Mouse (Mus musculus): ENCODE results near the gene Ptger4.
A peak's percentile ranks its signal among the peaks of the same experiment; 100 is the strongest.

Gene Ptger4

DNA sequence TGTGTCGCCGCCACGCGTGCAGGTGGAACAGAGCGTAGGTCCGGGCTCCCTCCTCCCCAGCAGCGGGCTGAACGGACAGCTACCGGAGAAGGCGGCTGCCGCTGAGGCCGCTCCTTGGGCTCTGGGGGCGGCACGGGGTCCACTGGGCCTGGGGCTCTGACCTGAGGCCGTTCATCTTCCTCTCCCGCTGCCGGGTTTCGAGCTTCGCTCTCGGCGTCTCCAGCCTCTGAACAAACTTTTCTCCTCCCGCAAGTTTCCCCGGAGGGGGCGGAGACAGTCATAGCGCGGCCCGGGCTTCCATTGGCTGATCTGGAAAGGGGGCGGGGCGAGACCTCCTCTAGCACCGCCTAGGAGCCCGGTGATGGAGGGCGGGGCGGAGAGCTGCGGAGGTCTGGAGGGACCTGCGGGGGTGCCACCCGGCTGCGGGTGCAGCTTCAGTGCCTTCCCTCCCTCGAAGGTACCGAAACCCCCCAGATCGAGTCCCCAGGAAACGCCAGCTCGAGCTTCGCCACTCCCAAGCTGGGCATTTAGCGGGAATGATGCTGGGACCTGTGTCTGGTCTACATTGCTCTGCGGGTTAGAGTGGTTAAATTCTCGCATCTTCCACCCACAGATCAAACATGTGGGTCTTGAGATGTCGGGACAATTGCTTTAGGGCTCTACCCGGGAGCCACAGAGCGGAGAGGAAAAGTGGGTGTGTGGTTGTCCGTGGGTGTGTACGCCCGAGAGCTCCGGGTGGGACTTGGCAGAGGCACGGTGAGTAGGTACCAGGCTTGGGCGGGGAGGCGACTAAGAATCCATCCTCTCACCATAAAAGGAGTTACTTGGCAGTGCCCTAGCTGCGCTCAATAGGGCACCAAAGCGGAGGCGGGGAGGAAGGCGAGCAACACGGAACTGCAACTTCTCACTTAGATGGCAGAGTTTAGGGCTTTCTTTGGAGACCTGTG is at the start of gene Ptger4:
TSS of gene Ptger4 (minus strand) at position 229 of the 947 bp plus-strand sequence.
- DNase-seq (ENCODE audit: low spot score in 2 of 2) = peak; percentile 86 to 96

DNA sequence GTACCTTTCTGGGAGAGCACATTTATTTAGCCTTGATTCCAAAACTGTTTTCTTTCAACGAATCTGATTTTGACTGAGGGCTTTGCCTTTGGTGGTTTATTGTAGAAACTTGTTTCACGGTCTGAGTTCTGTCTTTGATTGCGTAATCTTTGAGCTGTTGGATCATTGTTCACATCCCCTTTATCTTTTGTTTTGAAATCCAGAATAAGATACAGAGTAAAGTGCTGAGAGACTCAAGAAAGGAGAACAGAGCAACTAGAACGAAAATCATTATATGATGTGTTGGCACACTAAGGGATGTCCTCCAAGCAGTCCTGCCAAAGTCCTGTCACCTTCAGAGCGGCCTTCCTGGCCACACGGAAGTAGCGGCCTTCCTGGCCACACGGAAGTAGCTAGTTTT is 44.4 kb upstream of the Ptger4 start:
- DNase-seq (ENCODE audit: low spot score in 2 of 2) = no peak

DNA sequence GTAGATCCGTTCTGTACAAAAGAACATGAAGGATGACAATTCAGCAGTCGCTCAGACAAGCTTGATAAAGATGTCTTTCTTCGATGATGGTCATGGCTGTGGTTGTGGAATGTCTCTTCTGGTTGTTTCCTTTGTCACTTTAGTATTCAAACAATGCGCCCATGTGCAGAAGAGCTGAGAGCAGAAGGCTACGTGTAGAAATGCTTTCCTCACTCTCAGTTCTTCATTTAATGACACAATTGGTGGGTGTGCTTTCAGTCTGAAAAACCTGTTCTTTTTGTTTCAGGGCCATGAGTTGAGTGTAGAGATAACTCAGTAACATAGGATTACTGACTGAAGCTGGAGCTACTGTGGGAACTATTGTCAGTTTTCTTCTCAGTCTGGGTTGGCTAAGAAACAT is 43.1 kb upstream of the Ptger4 start:
- DNase-seq (ENCODE audit: low spot score in 2 of 2) = no peak

GRCm38 (mm10) chr15:5281316-5281715 is 37.3 kb upstream of the Ptger4 start:
- DNase-seq (ENCODE audit: low spot score in 2 of 2) = no peak

DNA sequence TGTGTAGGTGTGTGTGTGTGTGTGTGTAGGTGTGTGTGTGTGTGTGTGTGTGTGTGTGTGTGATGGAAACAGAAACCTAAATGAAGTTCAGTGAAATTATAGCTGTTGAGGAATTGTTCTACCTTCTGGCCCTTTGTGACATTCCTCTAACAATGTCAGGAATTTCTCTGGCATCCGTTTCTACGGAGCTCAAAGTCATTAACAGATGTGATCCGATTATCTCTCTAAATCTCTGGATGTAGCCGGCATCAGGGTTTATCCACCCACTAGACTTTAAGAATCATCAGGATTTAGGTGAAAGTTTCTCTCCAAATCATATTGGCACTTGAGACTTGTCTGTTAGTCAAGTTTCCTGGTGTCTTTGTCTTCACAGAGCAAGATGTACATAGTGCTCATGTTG is 35.8 kb upstream of the Ptger4 start:
- no peak for DNase-seq (ENCODE audit: low spot score in 2 of 2)

DNA sequence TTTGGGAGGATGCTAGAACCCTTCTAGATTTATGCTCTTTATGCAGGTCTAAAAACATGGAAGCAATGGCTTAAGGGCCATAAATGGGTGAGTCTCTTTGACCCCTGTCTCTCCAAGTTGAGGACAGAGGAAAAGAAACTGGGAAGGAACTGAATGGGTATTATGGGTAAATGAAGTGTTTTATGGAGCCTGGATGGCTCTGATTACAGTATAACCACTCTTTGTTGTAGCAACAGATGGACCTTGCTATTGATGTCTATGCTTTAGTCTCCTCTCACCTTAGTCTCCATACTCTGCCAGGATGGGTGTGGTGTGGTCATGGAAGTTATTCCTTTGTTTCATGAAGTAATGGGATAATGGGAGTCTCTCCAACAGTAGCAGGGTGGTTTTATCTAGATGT is 34.5 kb upstream of the Ptger4 start:
- no peak for DNase-seq (ENCODE audit: low spot score in 2 of 2)

GRCm38 (mm10) chr15:5273981-5274380 is 30.0 kb upstream of the Ptger4 start:
- DNase-seq (ENCODE audit: low spot score in 2 of 2) = no peak

DNA sequence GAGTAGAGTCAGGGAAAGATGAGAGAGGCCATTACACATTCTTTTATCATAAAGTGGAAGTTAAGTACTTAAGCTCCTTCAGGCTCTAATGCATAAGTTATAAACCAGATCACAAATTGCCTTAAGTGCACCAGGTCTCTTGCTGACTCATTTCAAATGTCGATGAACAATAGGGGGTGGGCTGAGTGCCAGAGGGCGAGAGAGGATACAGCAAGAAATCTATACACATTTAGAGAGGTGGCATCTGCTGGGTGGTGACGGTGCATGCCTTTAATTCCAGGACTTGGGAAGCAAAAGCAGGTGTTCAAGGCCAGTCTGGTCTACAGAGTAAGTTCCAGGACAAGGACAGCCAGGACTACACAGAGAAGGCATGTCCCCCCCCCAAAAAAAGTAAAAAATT is 22.1 kb upstream of the Ptger4 start:
- no peak for DNase-seq (ENCODE audit: low spot score in 2 of 2)

DNA sequence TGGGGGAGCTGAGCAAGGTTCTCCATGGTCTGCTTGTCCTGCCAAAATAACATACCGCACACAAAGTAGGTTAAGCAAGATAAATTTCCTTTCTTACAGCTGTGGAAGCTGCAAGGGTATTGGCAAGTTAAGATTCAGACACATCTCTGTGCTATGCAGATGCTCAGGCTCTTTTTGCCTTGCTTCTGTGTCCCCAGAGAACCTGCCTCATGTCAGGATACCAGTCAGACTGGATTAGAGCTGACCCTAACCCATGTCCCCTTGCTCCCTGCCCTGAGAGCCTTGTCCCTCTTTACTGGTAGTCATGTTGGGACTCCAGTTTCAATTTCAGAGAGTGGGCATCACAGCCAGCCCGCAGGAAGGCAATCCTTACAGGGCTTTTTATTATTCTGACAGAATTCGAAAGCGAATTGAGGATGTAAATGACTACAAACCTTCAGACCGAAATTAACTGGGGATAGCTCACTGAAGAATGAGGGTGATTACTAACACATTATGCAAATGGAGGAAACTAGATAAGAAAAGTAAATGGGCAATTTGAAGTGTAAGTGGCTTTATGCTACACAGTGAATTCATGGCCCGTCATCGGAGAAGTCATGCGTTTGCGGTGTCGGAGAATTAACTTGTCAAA is 19.0 kb upstream of the Ptger4 start:
- DNase-seq (ENCODE audit: low spot score in 2 of 2) = no peak

- DNase-seq (ENCODE audit: low spot score in 2 of 2) = no peak
Measured at GRCm38 (mm10) chr15:5262095-5262667, 18.2 kb upstream of the Ptger4 start.

DNA sequence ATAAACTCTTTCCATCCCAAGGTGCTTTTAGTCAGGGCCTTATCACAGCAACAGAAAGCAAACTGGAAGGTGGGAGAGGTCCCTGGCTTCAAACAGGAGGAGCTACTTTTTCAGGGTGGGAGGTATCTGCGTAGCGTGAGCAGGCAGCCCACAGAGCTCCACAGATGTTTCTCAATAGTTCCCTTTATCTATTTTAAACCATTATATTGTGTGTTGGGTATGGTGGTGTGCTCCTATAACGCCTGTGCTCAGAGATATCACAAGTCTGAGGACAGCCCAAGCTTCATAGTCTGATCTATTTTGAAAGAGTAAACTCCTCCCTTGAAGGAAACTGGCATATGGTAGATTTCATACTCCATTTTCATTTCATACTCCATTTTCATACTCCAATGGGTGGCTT is 17.0 kb upstream of the Ptger4 start:
- no peak for DNase-seq (ENCODE audit: low spot score in 2 of 2)

DNA sequence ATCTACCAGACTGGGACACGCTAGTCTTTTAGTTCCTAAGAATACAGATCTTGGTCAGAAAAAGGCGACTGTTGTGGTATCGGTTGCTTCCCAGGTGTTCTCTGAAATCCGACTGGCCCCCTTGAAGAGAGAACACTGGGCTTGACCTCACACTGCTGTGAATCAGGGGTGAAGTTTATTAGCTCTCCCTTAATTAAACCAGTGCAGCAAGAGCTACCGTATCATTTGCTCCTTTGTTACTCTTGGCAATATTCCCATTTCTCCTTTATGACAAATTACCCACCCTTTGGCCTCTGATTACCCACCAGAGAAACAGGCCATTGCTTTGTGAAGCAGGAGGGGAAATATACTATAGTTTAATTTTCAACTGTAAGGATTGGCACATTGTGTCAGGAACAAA is 16.2 kb upstream of the Ptger4 start:
- no peak for DNase-seq (ENCODE audit: low spot score in 2 of 2)

- no peak for DNase-seq (ENCODE audit: low spot score in 2 of 2)
Measured at GRCm38 (mm10) chr15:5250182-5250581, 6.2 kb upstream of the Ptger4 start.

GRCm38 (mm10) chr15:5243036-5243958 is 690 bp downstream of the Ptger4 start:
- DNase-seq (ENCODE audit: low spot score in 2 of 2) = no peak

DNA sequence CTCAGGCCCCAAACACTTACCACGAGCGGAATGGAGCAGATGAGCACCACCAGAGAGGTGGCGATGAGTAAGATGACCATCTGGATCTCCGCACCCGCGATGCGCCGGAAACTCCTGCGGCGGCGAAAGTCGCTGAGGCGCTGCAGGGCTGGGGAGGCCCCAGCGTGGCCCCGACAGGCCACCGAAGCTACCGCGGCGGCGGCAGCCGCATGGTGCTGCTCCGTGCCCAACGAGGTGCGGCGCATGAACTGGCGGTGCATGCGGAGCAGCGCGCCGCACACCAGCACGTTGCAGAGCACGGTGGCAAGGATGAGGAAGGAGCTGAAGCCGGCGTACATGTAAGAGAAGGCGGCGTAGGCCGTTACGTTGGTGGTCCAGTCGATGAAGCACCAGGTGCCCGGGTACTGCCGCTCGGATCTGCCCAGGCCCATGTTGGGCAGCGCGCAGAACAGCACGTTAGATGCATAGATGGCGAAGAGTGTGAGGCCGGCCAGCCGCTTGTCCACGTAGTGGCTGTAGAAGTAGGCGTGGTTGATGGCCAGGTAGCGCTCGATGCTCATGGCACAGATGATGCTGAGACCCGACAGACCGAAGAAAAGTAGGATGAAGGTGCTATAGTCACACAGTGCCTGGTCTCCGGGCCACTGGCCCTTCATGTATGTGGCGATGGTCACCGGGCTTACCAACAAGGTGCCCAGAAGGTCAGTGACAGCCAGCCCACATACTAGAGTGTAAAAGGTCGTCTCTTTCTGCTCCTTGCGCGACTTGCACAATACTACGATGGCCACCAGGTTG is 1.5 kb downstream of the Ptger4 start:
- no peak for DNase-seq (ENCODE audit: low spot score in 2 of 2)

- no peak for DNase-seq (ENCODE audit: low spot score in 2 of 2)
Measured at GRCm38 (mm10) chr15:5241304-5242201, 2.4 kb downstream of the Ptger4 start.

DNA sequence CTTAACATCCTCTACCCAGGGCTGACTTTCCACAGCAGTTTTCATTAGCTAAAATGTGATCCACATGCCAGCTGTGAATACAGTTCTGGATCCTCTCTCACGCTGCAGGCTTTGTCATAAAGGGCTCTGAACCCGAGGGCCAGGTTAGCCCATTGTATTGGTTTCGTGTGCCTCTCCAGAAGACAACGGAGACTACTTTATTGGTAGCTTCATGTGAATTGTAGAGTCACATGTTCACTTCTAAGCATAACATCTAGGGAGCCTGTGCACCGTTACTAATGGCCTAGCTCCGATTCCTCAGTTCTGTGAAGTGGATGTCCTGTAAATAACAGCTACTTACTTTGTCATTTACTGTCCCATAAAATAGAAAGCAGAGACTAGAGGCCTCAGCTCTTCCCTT is 3.6 kb downstream of the Ptger4 start:
- no peak for DNase-seq (ENCODE audit: low spot score in 2 of 2)

- no peak for DNase-seq (ENCODE audit: low spot score in 2 of 2)
Measured at GRCm38 (mm10) chr15:5239901-5240300, 4.1 kb downstream of the Ptger4 start.

GRCm38 (mm10) chr15:5239361-5239760 is 4.6 kb downstream of the Ptger4 start:
- no peak for DNase-seq (ENCODE audit: low spot score in 2 of 2)

DNA sequence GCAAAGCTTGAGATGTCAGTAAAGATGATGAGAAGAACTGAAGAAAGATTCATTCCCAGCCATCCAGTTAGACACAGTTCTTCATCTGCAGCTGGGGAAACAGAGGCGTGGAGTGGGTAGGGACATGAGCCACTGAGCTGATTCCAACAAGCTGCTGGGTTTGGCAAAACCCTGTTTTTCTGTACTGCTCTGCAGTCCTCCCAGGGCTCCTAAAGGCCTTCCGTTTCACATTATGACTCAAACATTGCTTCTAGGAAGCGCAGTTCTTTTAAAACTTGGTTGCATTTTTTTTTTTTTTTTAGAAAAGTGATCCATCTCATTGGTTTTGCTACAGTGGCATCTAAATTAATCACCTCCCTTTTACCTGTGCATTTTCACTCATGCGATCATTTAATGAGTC is 5.4 kb downstream of the Ptger4 start:
- no peak for DNase-seq (ENCODE audit: low spot score in 2 of 2)
